Mouse (Mus musculus) ES-E14 (cell line): ENCODE measurements around the gene Ergic2. TPM values are rescaled to one million over a fixed set of nuclear protein-coding genes. Genes with fewer than 3 reads are reported as not detected.

Source experiments
- DNase-seq: peaks from one replicate; pipeline ENCODE4 v3.0.0-alpha.2; 2013; ENCODE audit warnings: low read depth, low spot score
- H3K27ac ChIP-seq: 2 replicates; pipeline ENCODE4 v1.5.1; 2012; ENCODE audit warnings: low read depth, mild to moderate bottlenecking, low read length, moderate library complexity, mixed read lengths; ENCODE audit not compliant: poor library complexity, insufficient read depth, severe bottlenecking
- H3K36me3 ChIP-seq: 2 replicates; pipeline ENCODE4 v1.6.1; 2012; ENCODE audit warnings: mild to moderate bottlenecking, low read length, moderate library complexity, mixed read lengths; ENCODE audit not compliant: control insufficient read depth, poor library complexity, insufficient read depth, severe bottlenecking
- H3K4me1 ChIP-seq, 2 experiments: fragments of 150-350 bp in 1 of 2; sonication (generic) in 1 of 2; 2 replicates each; pipeline ENCODE4 v1.6.1; 2012; ENCODE audit warnings: low read length in 2 of 2, mild to moderate bottlenecking in 1 of 2, mixed read lengths in 1 of 2; ENCODE audit not compliant: control insufficient read depth in 2 of 2, insufficient read depth in 2 of 2, poor library complexity in 1 of 2
- H3K4me3 ChIP-seq, 2 experiments: fragments of 150-350 bp in 1 of 2; sonication (generic) in 1 of 2; 2 replicates each; pipeline ENCODE4 v1.5.1; 2012; ENCODE audit warnings: low read length in 2 of 2, low read depth in 1 of 2, mild to moderate bottlenecking in 1 of 2, mixed read lengths in 1 of 2; ENCODE audit not compliant: insufficient read depth in 1 of 2, poor library complexity in 1 of 2, severe bottlenecking in 1 of 2
- H3K9ac ChIP-seq: 2 replicates; pipeline ENCODE4 v1.6.1; 2012; ENCODE audit warnings: low read depth, mild to moderate bottlenecking, low read length, mixed read lengths; ENCODE audit not compliant: poor library complexity, insufficient read depth, severe bottlenecking
- H3K9me3 ChIP-seq: fragments of 150-350 bp; sonication (generic); 2 replicates; pipeline ENCODE4 v1.6.1; 2012; ENCODE audit warnings: low read depth, mild to moderate bottlenecking, low read length; ENCODE audit not compliant: control insufficient read depth, insufficient read depth
- CHD2 ChIP-seq: IDR thresholded peaks from 2 replicates; pipeline ENCODE4 v1.6.1; 2014; ENCODE audit warnings: mild to moderate bottlenecking, low read depth, low read length, inconsistent platforms
- HCFC1 ChIP-seq: IDR thresholded peaks from 2 replicates; pipeline ENCODE4 v1.6.1; 2012; ENCODE audit warnings: low read length, inconsistent platforms, borderline replicate concordance; ENCODE audit not compliant: insufficient read depth
- MAFK ChIP-seq: IDR thresholded peaks from 2 replicates; pipeline ENCODE4 v1.6.1; 2014; ENCODE audit warnings: mild to moderate bottlenecking, low read depth, low read length, inconsistent platforms; ENCODE audit not compliant: insufficient read depth
- ZC3H11A ChIP-seq: IDR thresholded peaks from 2 replicates; pipeline ENCODE4 v1.6.1; 2012; ENCODE audit warnings: low read depth, mild to moderate bottlenecking, inconsistent platforms, low read length, borderline replicate concordance
- ZNF384 ChIP-seq: IDR thresholded peaks from 2 replicates; pipeline ENCODE4 v1.6.1; 2012; ENCODE audit warnings: low read depth, low read length, inconsistent platforms
- in situ Hi-C, 2 experiments: fragments of 600-800 bp; cut with MboI; formaldehyde crosslinking; loops; one replicate each; pipeline ENCODE4 v1.15.1; 2025; ENCODE audit warnings: low sequenced_read_pairs in 2 of 2, inconsistent platforms in 1 of 2; ENCODE audit not compliant: unreplicated experiment in 2 of 2
- total RNA-seq: library from RNA; depleted of rRNA; stranded (reverse); fragments of 300-350 nt; gene quantifications from 2 replicates; pipeline ENCODE4 v1.2.3, GENCODE M21; 2012; rRNA removed

Gene Ergic2
- 180 and 197 TPM in 2 replicates for total RNA-seq

DNA sequence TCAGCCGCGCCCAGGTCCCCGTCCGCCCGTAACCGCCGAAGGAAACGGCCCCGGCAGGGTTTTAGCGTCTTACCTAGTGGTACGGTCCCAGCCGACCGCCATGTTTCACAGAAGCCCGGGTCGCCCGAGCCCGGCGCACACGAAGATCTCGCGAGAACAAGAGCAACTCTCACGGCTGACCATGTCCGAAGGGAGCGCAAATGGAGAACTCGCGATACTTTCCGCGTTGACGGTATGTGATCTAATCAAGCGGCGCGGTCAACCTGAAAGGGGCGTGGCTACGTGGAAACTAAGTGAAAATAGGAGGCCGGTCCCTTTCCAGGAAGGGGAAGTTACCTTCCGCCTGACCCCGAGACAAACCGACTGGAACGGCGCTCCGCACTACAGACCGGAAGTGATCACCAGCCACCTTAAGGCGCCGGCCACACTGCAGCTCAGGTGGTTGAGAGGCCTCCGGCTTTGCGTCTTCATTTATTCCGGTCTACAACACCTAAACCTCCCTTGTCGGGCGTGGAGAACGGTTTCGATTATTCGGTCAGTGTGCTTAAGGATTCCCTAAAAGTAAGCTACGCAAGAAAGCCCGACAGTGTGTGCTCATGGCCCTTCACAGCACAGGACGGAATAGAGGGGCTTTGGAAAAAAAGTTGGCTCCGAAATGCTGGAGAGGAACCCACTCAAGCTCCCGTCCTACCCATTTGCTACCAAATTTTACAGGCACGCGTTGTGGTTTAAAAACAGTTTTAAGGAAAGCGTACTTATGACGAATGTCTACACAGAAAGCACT lies at the start of gene Ergic2:
Gene Ergic2 (minus strand): TSS at position 478 of the 784 bp plus-strand sequence.
- Histone ChIP-seq H3K27ac (peak within 1 kb of the TSS; percentile 62), H3K36me3 (peaks cover 2% of the 10 kb centered on the region; the same call in 1 of the 2 replicates), H3K4me1 (peaks cover 0 to 3% of the 10 kb centered on the region in 2 experiments; a peak in 1 of 4 replicates), H3K9ac (peak within 1 kb of the TSS; percentile 96), H3K4me3 (peak within 1 kb of the TSS; percentile 78 to 80), H3K9me3 (no peaks in the 10 kb centered on the region)
- in situ Hi-C loops: no loop called here
- DNase-seq: peak; percentile 99
- no peak for TF ChIP-seq MAFK
- TF ChIP-seq CHD2: peak; percentile 95
- no peak for TF ChIP-seq HCFC1
- TF ChIP-seq ZC3H11A: no peak
- no peak for TF ChIP-seq ZNF384

DNA sequence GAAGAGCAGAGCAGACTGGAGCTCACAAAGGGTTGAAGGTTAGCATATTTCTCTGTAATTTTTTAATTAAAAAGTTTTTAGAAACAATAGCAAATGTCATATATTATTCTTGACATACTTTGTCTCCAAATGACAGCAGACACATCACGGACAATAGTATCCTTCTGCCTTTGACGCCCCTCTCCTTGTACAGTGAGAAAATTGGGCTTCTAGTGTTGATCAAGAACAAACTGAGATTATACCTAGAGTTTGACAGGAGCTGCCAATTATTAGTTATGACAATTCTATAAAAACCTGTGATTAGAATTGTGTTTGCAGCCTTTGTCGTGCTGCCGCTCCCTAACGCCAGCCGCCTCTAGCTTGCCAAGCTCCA lies 48.5 kb upstream of the Ergic2 start:
- H3K4me1 ChIP-seq: no peaks in the 10 kb centered on the region
- H3K9ac ChIP-seq: no peak overlapping the region
- in situ Hi-C loops: no loop called here
- H3K27ac ChIP-seq: no peak overlapping the region
- H3K9me3 ChIP-seq: no peaks in the 10 kb centered on the region
- no peak for DNase-seq
- TF ChIP-seq ZC3H11A (no peak), ZNF384 (no peak), MAFK (no peak), HCFC1 (no peak), CHD2 (no peak)
- H3K4me3 ChIP-seq: no peak overlapping the region
- H3K36me3 ChIP-seq: no peaks in the 10 kb centered on the region

DNA sequence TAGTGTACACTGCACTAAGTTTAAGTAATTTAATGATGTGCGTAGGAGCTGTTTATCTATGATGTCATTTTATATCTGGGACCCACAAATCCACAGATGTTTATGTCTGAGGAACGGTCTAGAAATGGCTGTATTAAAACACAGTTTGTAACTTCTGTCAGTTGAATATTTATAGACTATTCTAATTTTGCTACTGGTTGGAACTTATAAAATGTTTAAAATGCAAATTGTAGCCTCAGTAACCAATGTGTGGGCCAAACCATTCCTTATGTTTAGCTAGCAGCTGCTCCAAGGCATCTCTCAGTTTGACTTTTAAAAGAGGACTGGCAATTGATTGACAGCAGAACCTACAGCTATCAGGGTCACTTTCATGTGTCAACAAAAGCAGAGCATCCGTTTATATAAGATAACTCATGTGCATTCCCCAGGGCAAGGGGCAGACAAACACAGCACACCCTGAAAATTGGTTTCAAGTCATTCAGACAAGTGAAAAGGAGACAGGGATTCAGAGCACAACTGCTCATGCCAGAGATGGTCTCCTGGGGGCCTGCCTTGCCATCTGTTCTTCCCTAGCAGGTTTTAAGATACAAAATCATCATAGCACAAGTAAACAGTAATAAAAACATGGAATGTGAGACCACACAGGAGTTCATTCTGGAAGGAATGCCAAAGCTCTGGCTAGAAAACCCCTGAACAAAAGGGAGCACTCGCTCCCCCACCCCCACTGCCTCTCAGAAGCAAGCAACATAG lies 48.0 kb upstream of the Ergic2 start:
- in situ Hi-C loops: no loop called here
- no peaks in the 10 kb centered on the region for H3K36me3 ChIP-seq
- H3K4me1 ChIP-seq: no peaks in the 10 kb centered on the region
- no peaks in the 10 kb centered on the region for H3K9me3 ChIP-seq
- no peak for TF ChIP-seq ZNF384
- TF ChIP-seq MAFK: no peak
- H3K4me3 ChIP-seq: no peak overlapping the region
- no peak for DNase-seq
- no peak overlapping the region for H3K27ac ChIP-seq
- H3K9ac ChIP-seq: no peak overlapping the region

DNA sequence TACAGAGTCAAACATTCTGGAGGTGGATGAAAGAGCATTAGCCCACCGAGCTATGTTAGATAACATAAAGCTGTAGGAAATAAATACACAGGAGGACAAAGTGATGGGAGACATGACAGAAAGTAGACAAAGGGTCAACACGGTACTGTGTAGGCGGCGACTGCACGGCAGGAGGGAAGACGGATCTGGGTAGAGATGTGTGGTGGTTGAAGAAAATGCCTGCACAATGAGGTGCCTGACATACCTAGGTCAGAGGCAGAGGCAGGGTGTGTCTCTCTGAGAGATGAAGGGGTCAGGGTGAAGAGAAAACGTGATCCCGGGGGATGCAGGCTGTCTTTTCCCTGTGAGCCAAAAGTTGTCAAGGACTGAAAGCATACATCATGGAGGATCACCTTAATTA lies 46.9 kb upstream of the Ergic2 start:
- Histone ChIP-seq H3K27ac (no peak overlapping the region), H3K9me3 (no peaks in the 10 kb centered on the region), H3K9ac (no peak overlapping the region), H3K4me3 (no peak overlapping the region), H3K36me3 (no peaks in the 10 kb centered on the region), H3K4me1 (no peaks in the 10 kb centered on the region)
- TF ChIP-seq CHD2 (no peak), ZNF384 (no peak), HCFC1 (no peak), MAFK (no peak), ZC3H11A (no peak)
- DNase-seq: no peak
- in situ Hi-C loops: no loop called here
